Mouse (Mus musculus): Measurements from ENCODE around the gene Rbms1. TPM values are rescaled to one million over a fixed set of nuclear protein-coding genes. Genes with fewer than 3 reads are reported as not detected.

Rbms1 gene
- polyA plus RNA-seq, 1 experiment = 42.9 TPM

DNA sequence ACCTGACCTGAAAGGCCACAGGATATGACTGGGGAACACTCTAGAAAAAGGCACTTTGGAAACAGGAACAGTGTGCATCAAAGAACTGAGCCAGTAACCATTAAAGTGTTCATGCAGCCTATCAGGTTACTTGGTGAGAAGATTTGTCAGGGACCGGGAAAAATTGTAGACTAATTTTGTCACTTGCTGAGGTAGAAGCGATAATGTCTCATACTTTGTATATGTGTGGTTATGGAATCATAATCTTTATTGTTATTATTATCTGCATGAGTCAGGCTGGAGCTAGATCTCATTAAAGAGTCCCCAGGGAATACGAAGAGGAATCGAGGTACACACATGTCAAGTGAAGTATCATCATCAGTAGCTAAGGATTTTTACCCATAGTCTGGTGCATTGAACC, 262.0 kb downstream of the Rbms1 start:
- TF ChIP-seq CTCF (IDR thresholded peaks at IDR 0.05; ENCODE audit: control insufficient read depth, insufficient read depth, insufficient read length) = no peak
- TF ChIP-seq MAX (IDR thresholded peaks at IDR 0.05) = peak; percentile 56
- TF ChIP-seq FOSL1 (IDR thresholded peaks at IDR 0.05; ENCODE audit: insufficient read depth, low read length, poor library complexity, severe bottlenecking) = peak; percentile 92
- H3K27me3 ChIP-seq (ENCODE audit: control insufficient read depth, insufficient read depth, insufficient read length) = no peaks in the 10 kb centered on the region

More for the DNA sequence above, 262.0 kb downstream of the Rbms1 start:
- no peaks in the 10 kb centered on the region for H3K36me3 ChIP-seq (ENCODE audit: control insufficient read depth, insufficient read depth)
- H3K79me2 ChIP-seq (ENCODE audit: control insufficient read depth, insufficient read depth) = no peaks in the 10 kb centered on the region
- no peaks in the 10 kb centered on the region for H3K79me3 ChIP-seq (ENCODE audit: low read depth)
- no peak overlapping the region for H3K4me3 ChIP-seq (ENCODE audit: insufficient read depth, poor library complexity, severe bottlenecking)
- no peak overlapping the region for H3ac ChIP-seq (ENCODE audit: control insufficient read depth, insufficient read length, low read depth)

Other genes starting within 250 kb of the Rbms1 start
- 0.30 TPM for gene Itgb6, start 240.5 kb downstream of the Rbms1 start, polyA plus RNA-seq (2012; fragmentation: generic; extraction: Trizol)

Data from C2C12 (cell line).